Mouse (Mus musculus) fat pad, adult 2 months (tissue): ENCODE measurements at regions not wholly inside any gene's neighbourhood (a gene's known extent, or its start where the extent isn't known, plus 50 kb on each side); places are given as distances from the start of the nearest gene placed in this dataset.

Experiments used
- DNase-seq: peaks from one replicate; pipeline ENCODE4 v3.0.0-alpha.2; 2011; ENCODE audit warnings: low read depth, low spot score; ENCODE audit errors: extremely low read depth

- DNase-seq = no peak
Observed at GRCm38 (mm10) chr14:24930251-24930650, 443.3 kb downstream of the Rps24 start.

- DNase-seq = no peak
Observed at GRCm38 (mm10) chr14:24937876-24938275, 451.0 kb downstream of the Rps24 start.

- no peak for DNase-seq
Observed at GRCm38 (mm10) chr14:24939068-24939467, 452.1 kb downstream of the Rps24 start.

GRCm38 (mm10) chr14:24939476-24940200, 452.7 kb downstream of the Rps24 start:
- DNase-seq = no peak

DNA sequence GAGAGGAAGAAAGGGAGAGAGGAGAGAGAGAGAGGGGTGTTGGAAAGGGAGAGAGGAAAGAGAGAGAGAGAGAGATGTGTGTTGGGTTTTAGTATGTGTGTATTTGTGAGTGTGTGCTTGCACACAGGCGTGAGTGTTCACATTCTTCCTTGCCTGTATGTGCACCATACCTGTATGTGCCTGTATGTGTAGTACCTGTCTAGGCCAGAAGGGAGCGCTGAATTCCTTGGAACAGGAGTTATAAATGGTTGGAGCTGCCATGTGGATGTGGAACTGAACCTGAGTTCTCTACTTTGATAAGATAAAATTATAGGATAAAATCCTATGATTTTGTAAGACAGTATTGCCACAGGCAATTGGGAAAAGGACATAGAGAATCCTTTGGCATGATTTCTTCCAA, 458.8 kb downstream of the Rps24 start:
- DNase-seq = no peak

DNA sequence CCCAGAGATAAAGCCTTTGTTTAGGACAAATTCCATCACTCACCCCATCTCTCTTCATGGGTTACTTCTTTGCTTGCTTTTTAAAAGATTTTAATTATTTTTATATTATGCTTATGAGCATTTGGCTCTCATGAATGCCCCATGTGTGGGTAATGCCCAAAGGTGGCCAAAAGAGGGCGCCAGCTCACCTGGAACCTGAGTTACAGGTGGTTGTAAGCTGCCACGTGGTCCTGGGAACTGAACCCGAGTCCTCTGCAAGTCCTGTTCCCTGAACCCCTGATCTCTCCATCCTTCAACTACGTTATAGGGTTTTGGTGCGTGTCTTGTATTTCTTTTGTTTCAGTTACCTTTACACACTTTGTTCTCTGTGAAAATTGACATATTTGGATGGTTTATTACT, 460.2 kb downstream of the Rps24 start:
- no peak for DNase-seq

- DNase-seq = no peak
Observed at GRCm38 (mm10) chr14:24955891-24956410, 469.0 kb downstream of the Rps24 start.

DNA sequence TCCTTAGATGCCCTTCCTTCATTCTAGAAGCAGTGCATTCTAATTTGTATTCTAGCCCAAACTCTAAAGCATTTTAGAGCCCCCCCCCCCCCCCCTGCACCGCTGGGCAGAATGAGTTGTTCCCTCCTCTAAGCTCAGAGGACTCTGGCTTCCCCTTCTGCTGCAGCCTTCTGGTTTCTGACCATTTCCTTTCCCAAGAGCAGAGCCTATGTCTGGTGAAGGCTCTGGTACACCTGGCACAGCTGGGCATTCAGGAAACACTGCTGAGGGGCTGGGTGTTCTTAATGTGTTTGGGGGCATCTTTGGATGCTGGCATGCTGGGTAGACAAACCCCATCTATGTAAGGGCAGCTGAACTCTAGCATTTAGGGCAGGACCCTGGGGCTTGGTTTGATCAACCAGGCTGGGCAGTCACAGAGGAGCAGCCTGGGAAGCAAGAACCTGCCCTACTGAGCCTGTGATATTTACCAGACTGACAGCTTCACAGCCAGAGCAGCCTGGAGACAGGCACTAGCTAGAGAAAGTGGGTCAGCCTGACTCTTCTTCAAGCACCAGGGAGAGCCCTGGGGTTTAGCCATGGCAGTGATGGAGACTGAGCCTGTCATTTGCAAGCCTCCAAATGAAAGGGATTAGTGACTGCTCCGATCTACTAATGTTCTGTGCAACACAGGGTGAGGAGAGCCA, 469.7 kb downstream of the Rps24 start:
- DNase-seq = no peak

DNA sequence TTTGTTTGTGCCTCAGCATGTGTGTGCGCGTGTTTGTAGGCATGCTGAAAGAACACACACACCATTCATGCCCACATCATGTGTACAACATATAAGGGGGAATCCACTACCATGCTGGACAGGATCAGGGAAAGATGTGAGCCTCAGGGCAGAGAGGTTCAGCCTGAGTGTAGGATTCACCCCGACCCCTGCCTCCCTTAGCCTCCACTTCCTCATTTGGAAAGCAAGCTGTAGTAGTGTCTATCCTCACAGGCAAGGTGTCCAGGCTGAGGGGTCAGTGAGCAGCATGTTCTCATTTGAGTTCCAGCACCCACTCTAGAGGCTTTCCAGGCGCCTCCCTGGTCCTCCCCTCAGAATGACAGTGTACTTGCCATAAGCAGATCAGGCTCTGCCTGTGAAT, 470.5 kb downstream of the Rps24 start:
- no peak for DNase-seq

GRCm38 (mm10) chr14:24958821-24959220, 471.9 kb downstream of the Rps24 start:
- no peak for DNase-seq

- no peak for DNase-seq
Observed at GRCm38 (mm10) chr14:24959401-24959800, 472.5 kb downstream of the Rps24 start.

DNA sequence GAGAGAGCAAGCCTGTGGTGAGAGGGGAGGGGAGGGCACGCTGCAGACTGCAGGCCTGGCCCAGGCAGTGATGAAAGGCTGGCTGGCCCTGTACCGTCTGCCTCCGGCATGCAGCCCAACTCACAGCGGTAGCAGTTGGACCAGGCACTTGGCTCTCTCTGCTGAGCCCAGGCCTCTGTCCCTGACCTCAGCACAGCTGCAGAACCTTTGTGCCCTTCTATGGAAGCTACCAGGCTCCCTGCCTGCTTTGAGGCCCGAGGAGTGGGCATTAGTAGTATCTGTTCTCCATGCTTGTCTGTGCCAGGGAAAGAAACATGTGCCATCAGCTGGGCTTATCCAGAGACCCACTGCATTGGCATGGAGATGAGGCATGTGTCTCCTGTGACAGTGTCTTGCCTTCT, 473.2 kb downstream of the Rps24 start:
- peak; percentile 5 for DNase-seq

GRCm38 (mm10) chr14:24960875-24961274, 473.9 kb downstream of the Rps24 start:
- DNase-seq = no peak

- no peak for DNase-seq
Observed at GRCm38 (mm10) chr14:24961721-24962120, 474.8 kb downstream of the Rps24 start.

DNA sequence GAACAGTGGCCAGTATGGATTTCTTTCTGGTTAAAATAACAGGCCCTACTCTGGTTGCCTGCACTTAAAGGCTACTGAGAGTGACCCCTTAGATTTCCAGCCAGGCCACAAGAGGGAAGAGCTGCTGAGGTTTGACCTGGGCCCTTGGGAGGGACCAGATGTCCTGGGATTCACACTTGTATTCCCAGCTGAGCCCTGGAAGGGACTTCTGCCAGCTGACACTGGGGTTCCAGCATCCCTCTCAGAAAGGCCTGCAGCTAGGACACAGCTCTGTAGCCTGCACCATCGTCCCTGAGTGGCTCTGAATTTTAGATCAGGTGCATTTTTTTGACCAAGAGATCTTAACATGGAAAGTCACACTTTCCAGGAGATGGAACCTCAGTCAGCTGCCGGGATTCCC, 482.7 kb downstream of the Rps24 start:
- DNase-seq = no peak

- no peak for DNase-seq
Observed at GRCm38 (mm10) chr14:24972357-24972756, 485.4 kb downstream of the Rps24 start.

GRCm38 (mm10) chr14:24973039-24973438, 485.9 kb upstream of the Zmiz1 start:
- DNase-seq = no peak

GRCm38 (mm10) chr14:24973591-24973990, 485.4 kb upstream of the Zmiz1 start:
- DNase-seq = no peak

GRCm38 (mm10) chr14:24982489-24982888, 476.5 kb upstream of the Zmiz1 start:
- no peak for DNase-seq

DNA sequence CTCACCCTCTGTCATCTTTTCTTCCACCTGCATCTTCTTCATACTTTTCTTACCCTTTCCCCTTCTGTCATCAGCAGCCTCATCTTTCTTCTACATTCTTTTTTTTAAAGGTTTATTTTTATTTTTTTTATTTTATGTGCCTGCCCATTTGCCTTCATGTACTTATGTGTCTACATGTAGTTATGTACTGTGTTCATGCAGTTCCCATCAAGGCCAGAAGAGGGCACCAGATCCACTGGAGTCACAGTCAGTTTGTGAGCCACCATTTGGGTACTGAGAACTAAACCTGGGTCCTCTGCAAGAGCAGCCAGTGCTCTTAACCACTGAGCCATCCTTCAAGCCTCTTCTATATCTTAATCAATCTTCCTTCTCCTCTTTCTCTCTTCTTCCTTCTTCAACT, 475.7 kb upstream of the Zmiz1 start:
- no peak for DNase-seq

DNA sequence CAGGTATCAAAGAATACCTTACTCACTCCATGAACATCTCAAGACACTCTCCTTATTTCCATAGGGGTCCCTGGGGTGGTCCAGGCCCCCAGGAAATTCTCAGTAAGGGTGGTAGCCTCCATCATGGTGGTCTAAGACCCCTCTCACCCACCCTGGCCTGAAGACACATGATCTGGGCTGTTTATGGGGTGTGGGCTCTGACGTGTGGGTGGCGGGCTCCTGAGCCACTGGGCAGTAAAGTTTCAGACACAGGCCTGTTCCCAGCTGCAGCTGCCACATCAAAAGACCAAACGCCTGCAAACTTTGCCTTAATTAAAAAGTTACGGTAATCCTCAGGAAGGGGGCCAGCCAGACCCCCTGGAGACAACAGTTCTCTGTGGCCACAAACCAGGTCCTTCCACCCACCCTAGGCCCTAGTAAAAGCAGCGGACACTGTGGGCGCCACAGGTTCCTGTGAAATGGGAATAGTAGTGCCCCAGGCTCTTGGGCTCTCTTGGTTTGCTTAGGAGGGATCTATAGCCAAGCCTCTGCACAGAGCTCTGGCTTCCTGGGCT, 473.1 kb upstream of the Zmiz1 start:
- DNase-seq = no peak

DNA sequence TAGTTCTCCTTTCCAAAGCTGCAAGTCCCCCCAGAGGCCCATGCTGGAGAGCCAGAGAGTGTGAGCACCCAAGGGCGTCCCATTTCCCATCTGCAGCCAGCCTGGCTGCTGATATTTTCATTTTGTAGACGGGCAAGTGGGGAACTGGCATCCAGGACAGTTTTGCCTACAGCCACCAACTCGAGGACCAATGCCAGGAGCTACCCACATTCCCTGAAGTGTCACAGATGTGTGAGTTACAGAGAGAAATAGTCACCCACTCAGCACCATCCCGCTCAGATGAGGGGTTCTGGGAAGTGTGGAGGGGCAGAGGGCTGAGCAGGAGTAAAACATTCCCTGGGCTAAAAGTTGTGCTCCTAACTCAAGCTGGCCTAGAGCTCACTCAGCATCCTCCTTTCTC, 472.6 kb upstream of the Zmiz1 start:
- no peak for DNase-seq
